Mouse (Mus musculus) stomach, postnatal 0 days (tissue): ENCODE data around the gene Gabra2. TPM values are rescaled to one million over a fixed set of nuclear protein-coding genes. Genes with fewer than 3 reads are reported as not detected.

Experiments
- ATAC-seq: fragments of 200-750 bp; cut with Nextera tagmentation; 2 replicates; pipeline ENCODE4 v1.8.0; 2017; ENCODE audit not compliant: low FRiP score, low TSS enrichment
- DNase-seq: peaks from one replicate; pipeline ENCODE4 v3.0.0-alpha.2; 2016; ENCODE audit warnings: low spot score
- H3K27ac ChIP-seq: fragments of 300-500 bp; sonication (generic); replicated peaks from 2 replicates; pipeline ENCODE4 v1.5.1; 2014; ENCODE audit warnings: mild to moderate bottlenecking, control low read depth
- H3K27me3 ChIP-seq: fragments of 300-500 bp; sonication (generic); 2 replicates; pipeline ENCODE4 v1.6.1; 2014; ENCODE audit warnings: low read length; ENCODE audit not compliant: control insufficient read depth, insufficient read depth
- H3K36me3 ChIP-seq: fragments of 300-500 bp; sonication (generic); 2 replicates; pipeline ENCODE4 v1.6.1; 2014; ENCODE audit warnings: low read length, mixed read lengths; ENCODE audit not compliant: control insufficient read depth, insufficient read depth
- H3K4me1 ChIP-seq: fragments of 300-500 bp; sonication (generic); replicated peaks from 2 replicates; pipeline ENCODE4 v1.6.1; 2014; ENCODE audit warnings: antibody characterized with exemption; ENCODE audit not compliant: control insufficient read depth, insufficient read depth
- H3K4me2 ChIP-seq: fragments of 300-500 bp; sonication (generic); replicated peaks from 2 replicates; pipeline ENCODE4 v1.6.1; 2014; ENCODE audit warnings: low read depth, mild to moderate bottlenecking, control low read depth, moderate library complexity
- H3K4me3 ChIP-seq: fragments of 300-500 bp; sonication (generic); 2 replicates; pipeline ENCODE4 v1.5.1; 2014; ENCODE audit warnings: low read depth, low read length, control low read depth
- H3K9ac ChIP-seq: fragments of 300-500 bp; sonication (generic); 2 replicates; pipeline ENCODE4 v1.6.1; 2014; ENCODE audit warnings: mild to moderate bottlenecking, low read length, control low read depth, mixed read lengths
- H3K9me3 ChIP-seq: fragments of 300-500 bp; sonication (generic); 2 replicates; pipeline ENCODE4 v1.6.1; 2016; ENCODE audit warnings: low read length; ENCODE audit not compliant: control insufficient read depth
- CTCF ChIP-seq: IDR thresholded peaks from 2 replicates; pipeline ENCODE4 v1.5.1; 2016; ENCODE audit warnings: antibody characterized with exemption, low read depth, mild to moderate bottlenecking, moderate library complexity
- EP300 ChIP-seq: optimal IDR thresholded peaks from 2 replicates; pipeline ENCODE3; 2016; ENCODE audit warnings: antibody characterized with exemption
- WGBS: fragments of 180-500 bp; shearing (Covaris S2); extraction: QIAGEN DNeasy Blood & Tissue Kit; methylation state at CpG from one replicate; pipeline ENCODE4 v1.1.7; 2014; 5-methylcytosine and 5-hydroxymethylcytosine counted together
- polyA plus RNA-seq: library from polyadenylated mRNA; unstranded; fragments of >200 nt; fragmentation: Nextera tagmentation; extraction: Ambion mirVana; gene quantifications from 2 replicates; pipeline ENCODE4 v1.2.1, GENCODE M21; 2015

Gene Gabra2
- polyA plus RNA-seq, 1 experiment from 2014 or later: 0.38 TPM

DNA sequence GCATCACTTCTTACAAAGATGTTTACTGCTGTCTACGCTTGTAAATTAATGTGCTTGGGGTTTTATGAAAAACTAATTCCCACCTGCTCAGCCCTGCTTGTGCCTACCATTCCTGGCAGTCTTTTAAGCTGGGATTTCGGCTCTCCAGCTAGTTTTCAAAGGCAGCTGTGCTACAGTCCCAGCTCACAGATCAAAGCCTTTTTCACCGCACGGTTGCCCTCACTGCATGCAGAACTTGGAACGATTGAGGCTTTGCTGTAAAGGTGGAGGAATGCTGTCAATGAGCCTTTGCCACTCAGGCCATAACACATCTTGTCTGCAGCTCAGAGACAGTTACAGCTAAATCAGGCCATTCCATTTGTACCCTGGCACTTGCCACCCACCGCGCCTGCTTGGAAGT is 37.6 kb downstream of the Gabra2 start:
- TF ChIP-seq EP300 (no peak), CTCF (no peak)
- DNase-seq (no peak), ATAC-seq (no peak)
- 68% methylated on average over 7 of the region's 7 CpGs for WGBS
- Histone ChIP-seq H3K27ac (no peak overlapping the region), H3K9ac (no peak overlapping the region), H3K4me1 (no peaks in the 10 kb centered on the region), H3K36me3 (no peaks in the 10 kb centered on the region), H3K9me3 (no peaks in the 10 kb centered on the region), H3K4me2 (no peak overlapping the region), H3K27me3 (no peaks in the 10 kb centered on the region), H3K4me3 (no peak overlapping the region)

DNA sequence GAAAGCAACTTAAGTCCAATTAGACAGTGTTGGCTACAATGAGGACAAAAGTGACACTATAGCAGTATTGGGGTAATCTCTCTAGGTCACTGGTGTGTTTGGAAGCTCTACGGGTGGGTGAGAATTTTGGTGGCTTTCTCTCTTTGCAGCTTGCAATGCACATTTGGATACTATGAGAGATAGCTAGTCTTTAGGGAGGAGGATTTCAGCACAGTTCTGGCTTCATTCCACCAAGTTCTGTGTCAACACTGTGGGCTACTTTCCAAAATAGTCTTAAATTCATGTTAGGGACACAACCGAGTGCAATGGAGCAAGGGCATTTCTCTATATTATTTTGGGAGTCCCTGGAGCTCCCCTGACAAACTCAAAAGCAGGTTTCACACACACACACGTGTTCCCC is 58.3 kb downstream of the Gabra2 start:
- Histone ChIP-seq H3K27ac (no peak overlapping the region), H3K9me3 (no peaks in the 10 kb centered on the region), H3K36me3 (no peaks in the 10 kb centered on the region), H3K4me2 (no peak overlapping the region), H3K4me3 (no peak overlapping the region), H3K9ac (no peak overlapping the region), H3K27me3 (no peaks in the 10 kb centered on the region), H3K4me1 (no peaks in the 10 kb centered on the region)
- WGBS: 63% methylated on average over 3 of the region's 3 CpGs
- no peak for ATAC-seq
- TF ChIP-seq EP300: no peak
- no peak for TF ChIP-seq CTCF
- DNase-seq: no peak

DNA sequence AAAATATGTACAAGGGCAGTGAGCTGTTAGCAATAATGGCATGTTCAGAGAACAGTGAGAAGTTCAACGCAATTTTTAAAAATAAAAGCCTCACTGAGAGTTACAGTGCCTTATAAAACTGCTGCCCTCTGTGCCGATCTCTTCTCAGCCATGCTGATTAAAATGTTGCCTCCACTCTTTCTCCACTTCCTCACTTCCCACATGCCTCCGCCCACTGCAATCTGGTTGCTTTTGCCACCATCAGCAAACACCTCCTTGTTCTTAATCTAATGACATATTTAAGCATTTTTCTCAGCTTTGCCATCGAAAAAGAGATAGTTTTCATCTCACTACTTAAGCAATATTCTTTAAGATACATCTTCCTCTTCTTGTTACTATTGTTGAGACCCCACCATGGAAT is 69.7 kb downstream of the Gabra2 start:
- no peak for ATAC-seq
- Histone ChIP-seq H3K36me3 (no peaks in the 10 kb centered on the region), H3K9ac (no peak overlapping the region), H3K4me3 (no peak overlapping the region), H3K4me1 (no peaks in the 10 kb centered on the region), H3K27me3 (no peaks in the 10 kb centered on the region), H3K27ac (no peak overlapping the region), H3K9me3 (no peaks in the 10 kb centered on the region), H3K4me2 (no peak overlapping the region)
- 80% methylated on average over 4 of the region's 4 CpGs for WGBS
- no peak for TF ChIP-seq CTCF
- no peak for TF ChIP-seq EP300
- DNase-seq: no peak

DNA sequence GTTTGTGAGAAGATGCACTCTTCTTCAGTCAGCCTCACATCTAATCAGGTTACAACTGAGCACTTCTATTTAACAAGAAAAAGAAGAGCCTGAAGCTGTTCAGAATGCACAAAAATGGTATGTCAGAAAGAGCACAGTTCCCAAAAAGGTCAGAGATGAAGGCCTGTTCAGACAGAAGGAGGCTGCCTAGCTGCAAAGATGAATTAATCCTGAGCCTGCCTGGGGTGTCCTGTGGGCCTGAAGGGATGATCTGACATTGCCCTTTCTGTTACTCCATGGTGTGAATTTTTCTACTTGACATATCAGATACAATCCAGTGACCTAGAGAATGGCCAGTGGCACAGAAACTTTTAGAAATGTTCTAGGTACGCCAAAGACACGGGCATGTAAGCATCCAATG is 83.9 kb downstream of the Gabra2 start:
- Histone ChIP-seq H3K27me3 (no peaks in the 10 kb centered on the region), H3K4me1 (no peaks in the 10 kb centered on the region), H3K27ac (no peak overlapping the region), H3K4me3 (no peak overlapping the region), H3K9me3 (no peaks in the 10 kb centered on the region), H3K36me3 (no peaks in the 10 kb centered on the region), H3K4me2 (no peak overlapping the region), H3K9ac (no peak overlapping the region)
- WGBS: 71% methylated on average over 2 of the region's 2 CpGs
- ATAC-seq: no peak
- no peak for TF ChIP-seq CTCF
- TF ChIP-seq EP300: no peak
- DNase-seq: no peak

DNA sequence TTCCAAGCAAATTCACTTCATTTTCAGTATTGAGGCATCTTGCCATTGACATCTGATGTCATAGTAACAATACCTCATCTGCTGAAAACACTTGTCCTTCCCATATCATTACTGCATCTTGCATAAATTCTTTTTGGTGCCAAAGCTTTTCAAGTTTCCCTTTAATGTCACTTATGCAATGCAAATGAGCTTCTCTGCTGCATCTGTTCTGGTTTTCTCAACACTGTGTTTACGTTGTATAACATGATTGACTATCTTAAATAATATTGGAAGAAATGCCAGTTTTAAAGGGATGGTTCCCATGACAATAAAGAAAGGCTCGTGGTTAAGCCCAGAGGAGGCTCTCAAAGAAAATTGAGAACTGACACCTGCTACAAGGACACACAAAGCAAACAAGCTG is 84.4 kb downstream of the Gabra2 start:
- Histone ChIP-seq H3K4me3 (no peak overlapping the region), H3K9me3 (no peaks in the 10 kb centered on the region), H3K36me3 (no peaks in the 10 kb centered on the region), H3K4me2 (no peak overlapping the region), H3K27me3 (no peaks in the 10 kb centered on the region), H3K9ac (no peak overlapping the region), H3K4me1 (no peaks in the 10 kb centered on the region), H3K27ac (no peak overlapping the region)
- TF ChIP-seq CTCF (no peak), EP300 (no peak)
- DNase-seq: no peak
- ATAC-seq: no peak
- WGBS: 46% methylated on average over 2 of the region's 2 CpGs

DNA sequence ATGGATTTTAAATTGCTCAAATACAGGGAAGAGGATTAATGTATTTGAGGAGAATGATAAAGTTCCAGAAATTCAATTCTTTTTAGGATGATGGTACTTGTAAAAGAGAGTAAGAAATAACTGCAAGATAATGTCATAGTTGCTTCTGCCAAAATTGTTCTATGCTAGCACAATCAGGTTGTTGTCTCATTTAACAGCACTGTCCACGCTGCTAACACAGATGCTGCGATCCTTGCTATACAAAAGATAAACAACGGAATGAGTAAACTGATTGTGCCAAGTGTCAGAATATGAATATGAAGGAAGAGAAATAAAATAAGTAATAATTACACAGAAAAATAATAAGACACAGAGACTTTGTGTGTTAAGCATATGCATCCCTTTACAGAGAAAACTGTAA is 84.9 kb downstream of the Gabra2 start:
- Histone ChIP-seq H3K4me3 (no peak overlapping the region), H3K27me3 (no peaks in the 10 kb centered on the region), H3K9ac (no peak overlapping the region), H3K4me1 (no peaks in the 10 kb centered on the region), H3K27ac (no peak overlapping the region), H3K36me3 (no peaks in the 10 kb centered on the region), H3K9me3 (no peaks in the 10 kb centered on the region), H3K4me2 (no peak overlapping the region)
- 74% methylated on average over 3 of the region's 3 CpGs for WGBS
- TF ChIP-seq EP300: no peak
- no peak for TF ChIP-seq CTCF
- ATAC-seq (no peak), DNase-seq (no peak)
